7 mouse cellular contexts compared by ENCODE assay signal in the genomic region with DNA sequence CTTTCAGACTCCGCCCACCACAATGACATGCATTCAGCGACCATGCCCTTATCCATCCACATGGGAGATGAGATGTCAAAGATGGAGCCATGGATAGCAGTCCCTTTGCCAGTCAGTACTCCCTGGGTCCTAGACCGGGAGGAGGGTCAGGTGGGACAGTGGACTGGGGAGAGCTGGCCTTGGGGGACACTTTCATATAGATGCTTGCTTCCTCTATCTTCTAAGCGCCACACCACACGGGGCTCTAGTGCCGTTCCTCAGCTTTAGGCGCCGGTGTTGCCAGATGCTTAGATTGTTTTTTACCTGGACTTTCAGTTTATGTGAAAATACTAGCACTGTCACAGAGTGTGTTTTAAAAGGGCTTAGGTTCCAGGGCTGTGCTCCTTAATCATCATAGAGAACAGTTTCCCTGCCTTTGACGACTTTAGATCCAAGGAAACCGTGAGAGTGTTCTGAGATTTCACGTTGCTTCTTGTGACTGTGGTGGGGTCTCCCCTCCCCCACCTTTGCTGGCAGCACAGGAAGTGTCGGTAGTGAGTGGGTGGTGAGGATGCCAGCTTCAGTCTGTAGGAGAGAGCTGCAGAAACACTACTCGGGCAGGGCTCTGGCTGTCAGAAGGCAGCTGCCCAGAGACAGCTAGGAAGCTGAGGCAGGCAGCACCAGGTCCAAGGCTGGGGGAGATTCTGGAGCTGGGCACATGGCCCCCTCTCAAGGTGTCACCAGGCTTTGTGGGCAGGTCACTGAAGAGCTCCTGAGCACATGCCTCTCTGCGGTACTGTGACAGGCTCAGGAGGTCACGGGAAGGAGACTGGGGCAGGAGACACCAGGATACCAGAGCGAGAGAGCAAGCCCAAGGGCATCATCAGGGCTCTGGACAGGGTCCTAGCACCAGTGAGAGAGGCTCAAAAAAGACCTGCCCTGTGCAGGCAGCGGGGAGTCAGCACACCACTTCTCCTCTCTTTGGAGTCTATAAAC. TPM values are rescaled to one million over a fixed set of nuclear protein-coding genes. Genes with fewer than 3 reads are reported as not detected.
"Had no signal": no experiment of that assay in that cellular context is flagged by ENCODE, and none has a peak within 500 bp of the region (broad histone marks: within the 10 kb centered on the region; RNA-seq: fewer than 3 reads in every experiment).

No protein-coding gene starts in this region.

RNA-seq across cellular contexts. Expression of a gene that starts 8.1 kb away (rescaled TPM):
- total RNA-seq: midbrain, postnatal 0 days had no signal
- polyA plus RNA-seq: limb, embryonic 12.5 days; liver, embryonic 13.5 days; lung, embryonic 15.5 days; macrophage; midbrain, embryonic 13.5 days; stomach, embryonic 14.5 days had no signal

RNA-seq across cellular contexts. Expression of a gene that starts 54.8 kb away (rescaled TPM):
- polyA plus RNA-seq: macrophage had no signal
